Mouse (Mus musculus) heart, embryonic 12.5 days (tissue): ENCODE data around the gene Gse1. TPM values are rescaled to one million over a fixed set of nuclear protein-coding genes. Genes with fewer than 3 reads are reported as not detected.
A peak's percentile ranks its signal among the peaks of the same experiment; 100 is the strongest.

Experiments used
- ATAC-seq: fragments of 200-750 bp; cut with Nextera tagmentation; 2 replicates; pipeline ENCODE4 v1.8.0; 2017; ENCODE audit warnings: moderate TSS enrichment, moderate library complexity; ENCODE audit not compliant: insufficient number of reproducible peaks, low FRiP score
- H3K27ac ChIP-seq: fragments of 300-500 bp; sonication (generic); 2 replicates; pipeline ENCODE4 v1.5.1; 2016; ENCODE audit warnings: mild to moderate bottlenecking, moderate library complexity; ENCODE audit not compliant: poor library complexity, severe bottlenecking
- H3K27me3 ChIP-seq: fragments of 300-500 bp; sonication (generic); replicated peaks from 2 replicates; pipeline ENCODE4 v1.6.1; 2016; ENCODE audit warnings: mild to moderate bottlenecking, moderate library complexity
- H3K36me3 ChIP-seq: fragments of 300-500 bp; sonication (generic); 2 replicates; pipeline ENCODE4 v1.6.1; 2016; ENCODE audit warnings: mild to moderate bottlenecking, moderate library complexity
- H3K4me1 ChIP-seq: fragments of 300-500 bp; sonication (generic); replicated peaks from 2 replicates; pipeline ENCODE4 v1.6.1; 2016; ENCODE audit warnings: mild to moderate bottlenecking
- H3K4me2 ChIP-seq: fragments of 300-500 bp; sonication (generic); 2 replicates; pipeline ENCODE4 v1.6.1; 2016; ENCODE audit warnings: mild to moderate bottlenecking, moderate library complexity
- H3K4me3 ChIP-seq: fragments of 300-500 bp; sonication (generic); 2 replicates; pipeline ENCODE4 v1.5.1; 2016; ENCODE audit warnings: mild to moderate bottlenecking
- H3K9ac ChIP-seq: fragments of 300-500 bp; sonication (generic); 2 replicates; pipeline ENCODE4 v1.6.1; 2016; ENCODE audit warnings: mild to moderate bottlenecking, moderate library complexity
- H3K9me3 ChIP-seq: fragments of 300-500 bp; sonication (generic); replicated peaks from 2 replicates; pipeline ENCODE4 v1.6.1; 2016; ENCODE audit warnings: mild to moderate bottlenecking, moderate library complexity
- WGBS: fragments of 180-500 bp; shearing (Covaris S2); methylation state at CpG from one replicate; pipeline ENCODE4 v1.1.7; 2016; 5-methylcytosine and 5-hydroxymethylcytosine counted together
- polyA plus RNA-seq: library from polyadenylated mRNA; unstranded; fragments of >200 nt; fragmentation: Nextera tagmentation; extraction: Ambion mirVana; gene quantifications from 2 replicates; pipeline ENCODE4 v1.2.1, GENCODE M21; 2016

Gene Gse1
- polyA plus RNA-seq, 1 experiment from 2014 or later = 14.0 TPM

GRCm38 (mm10) chr8:120259206-120259605, 30.9 kb downstream of the Gse1 start:
- H3K9me3 ChIP-seq = no peaks in the 10 kb centered on the region
- no peaks in the 10 kb centered on the region for H3K36me3 ChIP-seq
- peaks cover 42% of the 10 kb centered on the region for H3K4me1 ChIP-seq
- WGBS = 81% methylated on average over 13 of the region's 13 CpGs
- ATAC-seq = no peak
- no peak overlapping the region for H3K9ac ChIP-seq
- H3K27ac ChIP-seq = no peak overlapping the region
- H3K4me3 ChIP-seq = no peak overlapping the region
- no peak overlapping the region for H3K4me2 ChIP-seq
- H3K27me3 ChIP-seq = peaks cover 16% of the 10 kb centered on the region

DNA sequence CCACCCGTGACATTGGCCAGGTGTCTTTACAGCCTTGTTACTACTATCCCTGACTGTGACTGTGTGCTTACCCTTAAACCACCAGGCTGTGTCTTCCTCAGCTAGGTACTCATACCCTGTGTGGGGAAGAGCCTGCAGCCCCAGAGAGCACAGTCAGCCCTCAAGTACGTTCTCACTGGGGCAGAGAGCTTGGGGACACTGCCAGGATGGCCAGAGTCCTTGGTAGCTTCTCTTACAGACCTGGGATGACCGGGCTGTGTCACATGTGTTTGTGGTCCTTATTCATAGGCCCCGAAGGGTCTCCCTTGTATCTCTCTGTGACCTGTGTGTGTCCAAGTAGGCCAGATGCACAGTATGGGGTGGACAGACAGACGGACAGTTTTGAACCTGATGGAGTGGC, 32.4 kb downstream of the Gse1 start:
- ATAC-seq = no peak
- H3K27me3 ChIP-seq = peaks cover 16% of the 10 kb centered on the region
- no peak overlapping the region for H3K9ac ChIP-seq
- WGBS = 79% methylated on average over 5 of the region's 5 CpGs
- no peaks in the 10 kb centered on the region for H3K9me3 ChIP-seq
- no peaks in the 10 kb centered on the region for H3K36me3 ChIP-seq
- H3K4me2 ChIP-seq = no peak overlapping the region
- H3K4me1 ChIP-seq = peaks cover 53% of the 10 kb centered on the region
- no peak overlapping the region for H3K27ac ChIP-seq
- no peak overlapping the region for H3K4me3 ChIP-seq

GRCm38 (mm10) chr8:120261338-120262120, 33.3 kb downstream of the Gse1 start:
- WGBS = 52% methylated on average over 21 of the region's 21 CpGs
- no peak overlapping the region for H3K4me2 ChIP-seq
- no peaks in the 10 kb centered on the region for H3K36me3 ChIP-seq
- H3K4me3 ChIP-seq = no peak overlapping the region
- H3K9me3 ChIP-seq = no peaks in the 10 kb centered on the region
- peaks cover 53% of the 10 kb centered on the region for H3K4me1 ChIP-seq
- ATAC-seq = no peak
- H3K27me3 ChIP-seq = peaks cover 16% of the 10 kb centered on the region
- 0 out of 2 replicates have a peak overlapping the region, but pooled peaks have one; percentile 11 for H3K27ac ChIP-seq
- no peak overlapping the region for H3K9ac ChIP-seq

GRCm38 (mm10) chr8:120263879-120264278, 35.6 kb downstream of the Gse1 start:
- Histone ChIP-seq H3K4me3 (no peak overlapping the region), H3K9me3 (no peaks in the 10 kb centered on the region), H3K9ac (no peak overlapping the region), H3K36me3 (no peaks in the 10 kb centered on the region), H3K27ac (no peak overlapping the region), H3K27me3 (peaks cover 16% of the 10 kb centered on the region), H3K4me1 (peaks cover 61% of the 10 kb centered on the region), H3K4me2 (no peak overlapping the region)
- ATAC-seq = no peak
- WGBS = 92% methylated on average over 5 of the region's 5 CpGs

GRCm38 (mm10) chr8:120264388-120264943, 36.2 kb downstream of the Gse1 start:
- 29% methylated on average over 13 of the region's 13 CpGs for WGBS
- H3K36me3 ChIP-seq = no peaks in the 10 kb centered on the region
- H3K27ac ChIP-seq = peak overlapping the region; percentile 69
- peaks cover 16% of the 10 kb centered on the region for H3K27me3 ChIP-seq
- ATAC-seq = 0 out of 2 replicates have a peak, but pooled peaks have one; percentile 3
- peak overlapping the region; percentile 29 for H3K4me3 ChIP-seq
- peaks cover 65% of the 10 kb centered on the region for H3K4me1 ChIP-seq
- H3K9ac ChIP-seq = peak overlapping the region; percentile 68
- H3K4me2 ChIP-seq = peak overlapping the region; percentile 68
- no peaks in the 10 kb centered on the region for H3K9me3 ChIP-seq

GRCm38 (mm10) chr8:120264944-120265453, 36.7 kb downstream of the Gse1 start:
- peak overlapping the region; percentile 69 for H3K27ac ChIP-seq
- H3K36me3 ChIP-seq = no peaks in the 10 kb centered on the region
- WGBS = 11% methylated on average over 16 of the region's 16 CpGs
- peak overlapping the region; percentile 29 for H3K4me3 ChIP-seq
- H3K4me1 ChIP-seq = peaks cover 65% of the 10 kb centered on the region
- peak overlapping the region; percentile 68 for H3K9ac ChIP-seq
- H3K27me3 ChIP-seq = peaks cover 16% of the 10 kb centered on the region
- H3K4me2 ChIP-seq = peak overlapping the region; percentile 68
- no peaks in the 10 kb centered on the region for H3K9me3 ChIP-seq
- peak; percentile 53 for ATAC-seq

DNA sequence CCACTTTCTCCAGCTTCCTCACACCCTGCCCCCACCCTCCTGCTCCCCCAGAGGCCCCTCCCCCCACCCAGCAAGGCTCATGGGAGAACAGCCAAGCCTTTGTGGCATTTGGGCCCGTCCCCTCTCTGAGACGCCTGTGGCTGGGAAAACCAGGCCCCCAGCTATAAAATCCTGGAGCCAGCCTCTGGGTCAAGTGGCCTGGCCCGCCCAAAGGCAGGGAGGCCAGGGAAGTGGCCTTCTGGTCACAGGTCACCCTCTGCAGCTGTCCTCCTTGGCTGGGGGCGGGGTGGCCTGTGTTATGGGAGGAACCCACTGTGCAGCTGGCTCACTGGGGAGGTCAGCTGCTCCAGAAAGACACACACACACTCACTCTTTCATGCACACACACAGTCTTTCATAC, 37.2 kb downstream of the Gse1 start:
- H3K36me3 ChIP-seq = no peaks in the 10 kb centered on the region
- peak overlapping the region; percentile 13; the same call in 1 of the 2 replicates for H3K9ac ChIP-seq
- peaks cover 16% of the 10 kb centered on the region for H3K27me3 ChIP-seq
- H3K9me3 ChIP-seq = no peaks in the 10 kb centered on the region
- peaks cover 65% of the 10 kb centered on the region for H3K4me1 ChIP-seq
- H3K4me3 ChIP-seq = no peak overlapping the region
- peak overlapping the region; percentile 69 for H3K27ac ChIP-seq
- WGBS = 14% methylated on average over 4 of the region's 4 CpGs
- H3K4me2 ChIP-seq = peak overlapping the region; percentile 68
- 0 out of 2 replicates have a peak, but pooled peaks have one; percentile 19 for ATAC-seq

GRCm38 (mm10) chr8:120268541-120268980, 40.3 kb downstream of the Gse1 start:
- no peak for ATAC-seq
- 59% methylated on average over 19 of the region's 19 CpGs for WGBS
- Histone ChIP-seq H3K36me3 (no peaks in the 10 kb centered on the region), H3K27ac (no peak overlapping the region), H3K4me1 (peaks cover 49% of the 10 kb centered on the region), H3K4me3 (no peak overlapping the region), H3K9me3 (no peaks in the 10 kb centered on the region), H3K27me3 (peaks cover 2% of the 10 kb centered on the region; the same call in 1 of the 2 replicates), H3K4me2 (no peak overlapping the region), H3K9ac (no peak overlapping the region)

DNA sequence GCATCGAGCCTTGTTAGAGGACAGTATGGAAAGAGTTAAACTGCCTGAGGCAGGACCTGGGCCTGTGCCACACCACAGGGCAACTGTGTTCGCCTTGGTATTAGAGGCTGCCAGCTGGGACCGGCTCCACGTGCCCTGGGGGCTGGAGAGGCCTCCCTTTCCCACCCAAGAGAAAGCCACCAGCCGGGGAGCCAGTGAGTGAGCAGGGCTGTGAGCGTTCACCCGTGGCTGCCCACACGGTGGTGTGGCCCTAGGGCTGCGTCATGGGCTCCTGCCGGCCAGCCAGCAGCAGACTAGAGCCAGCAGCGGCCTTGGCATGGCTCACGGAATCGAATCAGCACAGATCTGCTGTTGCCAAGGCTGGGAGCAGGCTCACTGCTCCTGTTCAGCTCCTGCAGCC, 42.2 kb downstream of the Gse1 start:
- Histone ChIP-seq H3K9ac (no peak overlapping the region), H3K4me1 (peaks cover 44% of the 10 kb centered on the region), H3K27me3 (no peaks in the 10 kb centered on the region), H3K4me3 (no peak overlapping the region), H3K27ac (no peak overlapping the region), H3K4me2 (no peak overlapping the region), H3K9me3 (no peaks in the 10 kb centered on the region), H3K36me3 (no peaks in the 10 kb centered on the region)
- ATAC-seq = no peak
- WGBS = 86% methylated on average over 13 of the region's 13 CpGs

DNA sequence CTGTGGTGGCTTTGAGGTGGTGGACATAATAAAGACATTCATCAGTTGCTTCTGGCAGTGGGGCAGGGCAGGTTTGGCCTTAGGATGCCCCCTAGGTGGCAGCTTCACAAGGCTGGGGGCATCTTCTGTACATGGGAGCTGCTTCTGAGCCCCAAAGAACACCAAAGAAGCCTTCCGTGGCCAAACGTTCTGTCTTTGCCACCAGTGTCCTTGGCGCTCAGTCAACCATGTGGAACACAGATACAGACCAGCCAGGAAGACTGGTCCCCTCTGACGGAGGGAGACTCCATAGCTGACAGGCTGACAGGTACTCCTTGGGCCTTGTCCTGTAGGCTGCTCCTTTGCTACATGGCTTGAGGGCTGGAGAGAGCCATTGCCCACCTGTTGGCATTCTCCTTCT, 45.2 kb downstream of the Gse1 start:
- H3K9me3 ChIP-seq = no peaks in the 10 kb centered on the region
- no peak overlapping the region for H3K27ac ChIP-seq
- H3K4me1 ChIP-seq = peaks cover 52% of the 10 kb centered on the region
- no peaks in the 10 kb centered on the region for H3K36me3 ChIP-seq
- no peak for ATAC-seq
- H3K27me3 ChIP-seq = no peaks in the 10 kb centered on the region
- no peak overlapping the region for H3K4me3 ChIP-seq
- no peak overlapping the region for H3K9ac ChIP-seq
- 87% methylated on average over 4 of the region's 4 CpGs for WGBS
- no peak overlapping the region for H3K4me2 ChIP-seq
